Mouse (Mus musculus): Measurements from ENCODE around the gene Mtmr3. TPM values are rescaled to one million over a fixed set of nuclear protein-coding genes. Genes with fewer than 3 reads are reported as not detected.
A peak's percentile ranks its signal among the peaks of the same experiment; 100 is the strongest.

Gene Mtmr3
- polyA plus RNA-seq, 3 experiments from 2014 or later: 15.1 to 34.1 (median 32.3) TPM

DNA sequence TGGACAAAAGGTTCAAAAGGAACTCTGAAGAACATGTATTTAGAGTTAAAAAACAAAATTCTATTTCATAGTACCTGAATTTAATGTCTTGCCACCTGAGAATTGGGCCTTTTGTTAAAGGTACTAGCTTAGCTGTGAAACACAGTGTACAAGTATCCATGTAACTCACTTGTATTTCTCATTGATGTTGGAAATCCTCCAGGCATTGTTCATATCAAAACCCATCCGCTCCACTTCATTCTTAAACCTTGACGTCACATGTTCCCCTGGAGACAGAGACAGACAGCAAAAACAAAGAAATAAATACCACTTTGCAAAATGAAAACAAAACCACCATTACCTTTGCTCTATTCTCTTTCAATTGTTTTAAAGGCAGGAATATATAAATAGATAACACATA, 87.2 kb downstream of the Mtmr3 start:
- ATAC-seq: peak; percentile 51

DNA sequence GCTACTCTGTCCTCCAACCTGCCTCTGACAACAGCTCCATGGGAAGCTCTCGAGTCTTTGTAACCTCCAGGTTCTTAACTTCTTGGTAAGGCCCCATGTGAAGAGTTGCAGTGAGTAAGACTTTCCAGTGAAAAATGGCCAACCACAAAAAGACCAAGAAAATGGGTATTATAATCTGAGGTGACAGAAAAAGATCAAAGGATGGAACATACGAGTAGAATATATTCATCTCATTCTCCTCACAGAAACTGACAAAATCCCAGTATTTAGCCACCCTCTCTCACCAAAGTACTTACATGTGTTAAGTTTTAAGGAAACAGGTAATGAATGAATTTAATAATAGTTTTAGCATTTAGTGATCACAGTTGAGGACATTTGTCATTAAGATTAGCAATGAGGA, 88.2 kb downstream of the Mtmr3 start:
- peak; percentile 64 for ATAC-seq

DNA sequence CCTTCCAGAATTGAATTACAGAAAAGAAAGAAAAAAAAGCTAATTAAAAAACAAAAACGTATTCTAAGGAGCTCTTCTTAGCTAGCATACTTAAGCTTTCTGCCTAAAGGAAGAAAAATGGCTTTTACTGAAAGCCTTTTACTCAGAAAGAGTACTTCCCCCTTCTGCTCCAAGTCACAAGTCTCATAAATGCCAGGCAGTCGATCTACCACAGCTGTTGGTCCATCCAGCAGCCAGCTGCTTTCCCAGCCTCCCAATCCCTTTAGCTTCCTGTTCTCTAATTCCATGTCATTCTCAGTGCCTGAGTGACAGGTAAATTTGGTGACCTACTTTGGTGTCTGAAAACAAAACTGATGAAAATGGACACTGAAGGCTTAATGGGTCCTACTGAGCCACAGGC, 92.5 kb downstream of the Mtmr3 start:
- ATAC-seq: no peak

DNA sequence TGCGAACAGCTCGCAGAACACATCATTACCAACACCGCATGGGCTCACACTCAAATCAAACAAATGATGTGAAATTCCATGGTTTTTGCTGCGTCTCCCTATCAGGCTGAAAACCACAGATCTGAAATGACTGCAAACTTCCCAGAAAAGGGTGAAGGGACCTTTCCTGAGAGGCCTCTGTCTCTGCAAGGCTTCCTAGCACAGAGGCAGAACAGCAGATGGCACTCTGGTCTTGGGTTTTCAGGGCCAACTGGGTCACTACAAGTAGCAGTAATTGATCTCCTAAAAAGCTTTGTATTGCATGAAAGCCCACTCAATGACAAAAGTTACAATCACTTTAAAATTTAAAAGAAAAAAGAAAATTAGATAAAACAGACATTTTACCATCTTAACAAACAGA, 93.8 kb downstream of the Mtmr3 start:
- no peak for ATAC-seq

DNA sequence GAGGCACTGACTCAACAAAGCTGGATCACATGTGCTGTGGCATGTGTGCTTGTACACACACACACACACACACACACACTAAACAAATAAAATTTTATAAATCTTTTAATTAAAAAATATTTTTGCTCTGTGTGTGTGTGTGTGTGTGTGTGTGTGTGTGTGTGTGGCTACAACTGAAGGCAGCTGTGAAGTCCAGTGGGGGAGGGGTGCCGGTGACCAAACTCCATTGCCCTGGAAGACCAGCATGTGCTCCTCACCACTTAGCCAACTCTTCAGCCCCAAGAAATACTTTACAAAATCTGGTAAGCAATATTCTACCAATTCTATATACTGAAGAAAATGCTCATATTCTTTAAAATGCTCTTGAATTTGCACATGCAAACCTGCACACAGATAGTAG, 94.4 kb downstream of the Mtmr3 start:
- no peak for ATAC-seq

DNA sequence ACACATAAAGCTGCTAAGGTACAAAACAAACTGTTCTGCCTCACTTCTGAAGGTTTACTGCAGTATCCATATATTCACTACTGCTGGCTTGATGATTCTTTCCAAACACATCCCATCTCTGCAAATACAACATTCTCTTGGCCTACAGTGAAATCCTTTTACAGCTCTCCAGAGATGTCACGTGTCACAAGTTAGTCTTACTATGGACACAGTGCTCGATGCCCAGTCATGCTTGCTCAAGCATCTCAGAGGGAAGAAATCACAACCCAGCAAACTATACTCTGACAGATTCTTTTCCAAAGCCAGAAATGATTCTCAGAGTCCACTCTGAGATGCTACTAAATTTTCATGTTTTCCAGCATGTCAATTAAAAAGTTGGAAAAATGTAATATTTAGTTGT, 95.2 kb downstream of the Mtmr3 start:
- no peak for ATAC-seq

DNA sequence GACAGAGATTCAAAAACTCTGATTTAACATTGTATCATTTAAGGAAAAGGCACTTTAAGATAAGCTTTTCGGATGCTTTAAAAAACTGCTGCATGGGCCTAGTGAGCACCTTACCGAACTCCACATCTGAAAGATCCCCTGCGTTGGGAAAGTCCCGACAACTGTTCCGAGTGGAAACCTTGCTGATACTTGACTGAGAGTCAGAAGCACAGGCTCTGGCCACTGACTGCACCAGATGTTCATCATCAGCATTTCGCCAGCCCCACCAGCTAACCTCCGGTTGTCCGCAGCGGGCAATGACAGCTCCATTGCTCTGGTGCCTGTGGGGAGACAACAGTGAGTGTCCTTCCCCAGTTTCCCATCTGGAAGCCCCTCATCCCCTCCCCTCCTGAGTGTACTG, 95.9 kb downstream of the Mtmr3 start:
- no peak for ATAC-seq

DNA sequence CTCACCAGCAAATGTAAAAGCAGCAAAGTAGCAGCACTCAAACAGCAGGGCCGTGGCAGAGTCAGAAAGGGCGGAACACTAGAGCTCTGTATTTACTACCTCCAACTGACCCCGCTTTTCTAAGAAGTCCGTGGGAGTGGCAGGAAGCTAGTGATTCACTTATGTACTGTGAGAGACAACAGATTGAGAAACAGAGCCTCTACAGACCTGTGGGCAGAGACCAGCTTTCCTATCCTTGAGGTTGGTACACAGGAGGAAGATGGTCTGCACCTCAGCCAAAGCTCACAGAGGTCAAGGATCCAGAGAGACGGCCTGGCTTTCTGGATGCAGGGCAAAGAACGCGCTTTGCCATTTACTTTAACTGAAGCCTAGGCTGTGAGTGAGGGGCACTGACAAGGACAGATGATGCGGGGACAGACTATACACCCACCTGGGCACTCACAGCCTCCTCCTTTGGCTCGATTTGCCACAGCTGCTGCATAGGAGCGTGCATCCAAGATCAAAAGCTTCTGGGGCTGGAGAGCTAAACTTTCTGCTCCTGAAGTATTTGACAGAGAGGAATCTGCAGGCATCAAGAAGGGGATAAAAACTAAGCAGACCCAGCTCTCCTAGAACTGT, 97.1 kb downstream of the Mtmr3 start:
- peak; percentile 87 for ATAC-seq

DNA sequence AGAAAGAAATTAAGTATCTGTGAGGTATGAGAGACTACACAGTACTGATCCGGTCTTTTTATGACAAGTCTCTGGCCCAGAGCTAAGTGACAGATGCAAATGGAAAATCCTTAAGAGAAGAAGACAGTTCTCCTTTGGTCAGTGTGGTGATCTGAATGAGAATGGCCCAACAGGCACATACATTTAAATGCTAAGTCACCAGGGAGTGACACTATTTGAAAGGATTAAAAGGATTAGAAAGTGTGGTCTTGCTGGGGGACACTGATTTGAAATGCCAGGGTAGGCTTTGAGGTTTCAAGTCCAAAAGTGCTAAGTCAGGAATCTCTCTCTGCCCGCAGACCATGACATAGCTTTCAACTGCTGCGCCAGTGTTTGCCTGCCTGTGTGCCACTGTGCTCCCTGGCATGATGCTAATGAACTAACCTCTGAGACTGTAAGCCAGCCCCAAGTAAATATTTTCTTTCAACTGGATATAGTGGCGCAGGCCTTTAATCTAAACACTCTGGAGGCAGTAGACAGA, 99.6 kb downstream of the Mtmr3 start:
- ATAC-seq: no peak

DNA sequence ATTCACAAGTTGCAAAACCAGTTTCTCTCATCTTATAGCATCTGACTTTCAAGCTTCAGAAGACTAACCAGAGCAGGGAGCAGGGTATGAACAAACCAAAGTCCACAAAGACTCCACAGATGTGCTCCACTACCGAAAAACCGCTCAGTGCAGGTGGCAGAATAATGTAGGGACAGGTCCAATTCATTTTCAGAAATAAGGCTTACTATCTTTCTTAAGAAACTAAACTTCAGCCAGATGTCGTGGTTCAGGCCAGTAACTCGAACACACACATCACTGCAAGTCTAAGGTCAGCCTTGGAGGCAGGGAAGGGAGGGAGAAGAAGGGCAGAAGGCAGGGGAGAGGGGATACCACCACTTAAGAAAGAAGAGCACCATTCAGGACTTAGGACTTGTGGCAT, 105.5 kb downstream of the Mtmr3 start:
- ATAC-seq: no peak

DNA sequence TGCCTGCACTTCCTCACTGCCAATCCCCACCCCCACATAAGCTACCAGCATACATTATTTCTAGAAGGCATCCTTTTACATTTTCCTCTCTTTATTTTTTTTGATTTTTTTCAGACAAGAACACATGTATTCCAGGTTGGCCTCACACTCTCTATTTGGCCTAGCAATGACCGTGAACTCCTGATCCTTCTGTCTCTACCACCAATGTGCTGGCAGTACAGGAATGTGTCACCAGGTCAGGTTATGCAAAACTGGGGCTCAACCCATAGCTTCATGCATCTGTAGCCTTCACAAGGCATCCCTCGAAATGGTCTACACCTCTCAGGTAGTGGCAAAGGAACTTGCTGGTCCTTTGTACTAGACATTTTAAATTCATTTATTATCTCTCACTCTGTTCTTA, 105.9 kb downstream of the Mtmr3 start:
- no peak for ATAC-seq

DNA sequence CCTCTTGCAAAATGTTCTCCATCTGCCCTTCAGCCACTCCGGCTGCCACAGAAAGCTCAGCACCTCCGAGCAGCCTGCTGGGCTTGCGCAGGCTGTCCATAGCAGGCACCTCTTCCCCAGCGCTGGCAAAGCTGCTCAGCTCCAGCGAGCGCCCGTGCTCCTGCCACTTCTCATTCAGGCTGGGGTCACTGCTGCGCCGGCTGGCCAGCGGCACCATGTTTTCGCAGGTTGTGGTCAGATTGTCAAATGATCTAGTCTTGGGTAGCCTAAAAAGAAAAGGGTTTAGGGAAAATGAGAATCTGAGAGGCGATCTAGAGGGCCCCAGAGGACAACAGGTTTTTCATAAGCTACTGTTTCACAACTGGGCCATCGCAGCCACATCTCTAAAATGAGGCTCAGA, 106.3 kb downstream of the Mtmr3 start:
- ATAC-seq: no peak

DNA sequence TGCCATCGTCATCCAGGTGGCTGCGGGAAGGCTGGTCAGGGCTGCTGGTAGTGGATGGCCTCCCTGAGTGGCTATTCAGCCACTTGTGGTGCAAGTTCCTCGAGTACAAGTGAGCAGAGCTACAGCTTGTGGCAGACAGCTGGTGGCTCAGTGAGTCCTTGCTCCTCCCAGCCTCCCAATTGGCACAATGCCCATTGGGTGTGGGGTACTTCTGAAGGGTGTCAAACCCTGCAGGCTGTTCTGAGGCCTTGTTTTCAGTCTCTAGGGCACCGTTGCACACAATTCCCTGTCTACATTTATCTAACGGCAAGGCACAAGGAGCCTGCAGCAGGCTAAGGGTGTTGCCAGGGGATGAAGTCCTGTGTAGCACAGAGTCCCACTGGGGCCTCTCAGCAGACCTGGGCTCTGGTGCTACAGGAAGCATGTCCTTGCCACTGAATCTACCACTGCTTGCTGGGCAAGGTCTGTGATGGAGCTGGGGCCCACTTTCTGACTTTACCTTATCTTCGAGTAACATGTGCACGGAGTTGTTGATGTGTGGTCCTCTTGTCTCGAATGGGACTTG, 107.2 kb downstream of the Mtmr3 start:
- no peak for ATAC-seq

DNA sequence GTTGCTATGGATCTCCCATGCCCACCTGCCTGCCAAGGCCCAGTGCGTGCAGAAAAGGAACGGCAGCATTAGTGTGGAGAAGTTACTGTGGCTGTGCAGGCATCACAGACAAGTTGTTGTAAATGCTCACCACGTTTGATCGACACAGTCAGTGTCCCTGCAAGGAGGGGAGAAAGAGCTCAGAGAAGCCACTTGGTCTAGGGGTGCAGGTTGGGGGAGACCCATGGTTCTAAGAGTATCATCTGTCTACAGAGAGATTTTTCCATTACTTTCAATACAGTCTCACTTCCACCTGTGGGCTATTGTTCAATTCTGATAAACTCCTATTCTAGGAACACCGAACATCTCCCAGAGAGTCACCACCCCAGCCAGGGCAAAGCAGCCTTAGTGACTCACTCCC, 110.1 kb downstream of the Mtmr3 start:
- no peak for ATAC-seq

DNA sequence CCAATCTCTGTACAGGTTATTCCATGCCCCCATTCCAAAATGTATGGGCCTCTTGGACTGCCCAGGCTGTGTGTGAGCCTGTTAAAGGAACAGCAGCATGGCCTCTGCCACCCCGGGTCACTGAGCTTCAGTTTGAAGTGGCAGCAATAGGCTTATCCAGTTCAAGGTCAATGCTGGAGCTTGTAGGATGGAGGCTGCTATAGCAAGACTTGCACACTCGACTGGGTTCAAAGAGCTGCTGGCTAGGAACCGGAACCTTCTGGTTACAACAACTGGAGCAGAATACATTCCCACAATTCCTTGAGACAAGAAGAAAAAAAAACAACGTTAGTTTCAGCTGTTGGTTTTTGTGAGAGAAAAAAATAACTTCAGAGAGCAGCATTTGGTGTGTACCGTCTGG, 112.0 kb downstream of the Mtmr3 start:
- ATAC-seq: no peak

DNA sequence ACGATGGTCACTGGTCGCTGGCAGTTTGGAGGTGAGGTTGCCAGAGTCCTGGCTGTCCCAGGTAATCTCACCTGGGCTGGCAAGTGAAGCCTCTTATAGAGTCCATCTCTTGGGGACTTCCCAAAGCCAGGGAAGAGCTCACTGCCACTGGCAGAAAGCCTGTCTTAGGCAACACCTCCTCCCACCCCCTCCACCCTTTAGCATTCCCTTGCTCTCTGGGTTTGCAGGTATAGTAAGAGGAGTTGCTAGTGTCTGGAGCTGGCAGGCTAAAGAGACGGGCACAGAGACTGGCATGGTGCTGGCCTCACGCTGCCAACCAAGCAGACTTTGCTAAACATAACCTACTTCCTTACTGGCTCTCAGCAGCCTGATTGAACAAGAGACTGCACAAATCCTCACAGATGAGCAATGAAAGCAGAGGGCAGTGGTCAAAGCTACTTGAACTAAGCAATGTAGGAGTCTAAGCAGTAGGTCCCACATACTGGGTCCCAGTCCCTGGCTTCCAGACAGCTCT, 118.4 kb downstream of the Mtmr3 start:
- ATAC-seq: no peak

DNA sequence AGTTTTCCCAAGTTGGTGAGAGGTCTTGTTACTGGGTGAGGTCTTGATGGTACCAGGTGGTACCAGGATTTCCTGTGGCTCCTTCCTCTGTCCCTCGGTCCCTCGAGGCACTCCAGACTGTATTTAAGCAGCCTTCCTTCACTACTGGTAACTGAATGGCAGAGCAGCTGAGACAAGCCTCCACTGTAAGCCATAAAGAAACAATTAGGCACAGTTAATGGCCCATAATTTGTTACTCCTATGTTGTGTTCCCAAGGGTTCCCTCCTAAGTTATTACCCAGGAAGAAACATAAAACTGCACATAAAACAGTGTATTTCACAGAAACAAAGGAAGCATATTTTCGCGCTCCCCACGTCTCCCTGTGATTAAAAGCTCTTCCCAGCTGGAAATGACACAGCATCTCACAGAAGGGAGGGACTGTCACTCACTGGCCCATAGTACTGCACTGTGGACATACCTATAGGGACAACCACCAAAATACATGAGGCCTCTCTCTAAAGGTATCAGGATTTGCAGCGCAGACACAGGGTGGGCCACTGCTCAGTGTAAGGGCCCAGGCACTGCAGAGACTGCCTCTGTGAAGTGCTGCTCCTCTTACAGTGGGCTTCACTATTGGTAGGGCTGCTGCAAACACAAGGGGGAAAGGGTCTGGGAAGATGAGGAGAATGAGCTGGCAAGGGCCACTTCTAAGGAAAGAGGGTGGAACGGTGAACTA, 122.0 kb downstream of the Mtmr3 start:
- ATAC-seq: no peak

DNA sequence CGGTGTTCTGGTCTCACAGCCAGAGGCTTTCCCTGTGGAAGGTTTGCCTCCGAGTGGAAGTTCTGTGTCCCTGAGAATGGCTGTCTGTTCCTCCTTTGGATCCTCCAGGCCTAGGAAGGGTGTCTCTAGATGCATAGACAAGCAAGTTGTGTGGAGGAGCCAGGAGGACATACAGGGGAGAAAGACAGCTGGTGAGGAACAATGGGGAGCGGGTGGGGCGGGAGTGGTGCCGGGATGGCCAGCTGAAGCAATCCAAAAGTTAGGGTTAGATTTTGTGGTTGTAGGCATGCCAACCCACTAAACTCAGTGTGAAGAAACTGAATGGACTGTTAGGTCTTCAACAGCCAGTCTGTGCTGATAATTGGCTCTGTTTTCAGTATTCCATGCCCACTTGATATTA, 122.9 kb downstream of the Mtmr3 start:
- no peak for ATAC-seq

DNA sequence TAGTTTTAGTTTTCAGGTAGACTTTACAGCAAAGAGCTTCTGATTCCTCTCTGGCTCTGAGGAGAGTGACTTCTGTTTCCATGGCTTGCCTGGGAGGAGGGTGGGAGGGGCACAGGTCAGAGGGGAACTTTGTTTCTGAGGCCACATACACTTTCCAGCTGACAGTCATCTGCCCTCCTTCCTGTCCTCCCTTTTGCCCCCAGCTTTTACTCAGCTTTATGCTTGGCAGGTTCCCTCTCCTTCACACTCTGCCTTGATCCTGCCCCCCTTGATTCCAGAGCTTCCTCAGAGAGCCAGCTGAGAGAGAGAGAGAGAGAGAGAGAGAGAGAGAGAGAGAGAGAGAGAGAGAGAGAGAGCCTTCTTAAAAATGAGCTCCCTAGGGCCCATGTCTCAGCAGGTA, 123.4 kb downstream of the Mtmr3 start:
- ATAC-seq: no peak

DNA sequence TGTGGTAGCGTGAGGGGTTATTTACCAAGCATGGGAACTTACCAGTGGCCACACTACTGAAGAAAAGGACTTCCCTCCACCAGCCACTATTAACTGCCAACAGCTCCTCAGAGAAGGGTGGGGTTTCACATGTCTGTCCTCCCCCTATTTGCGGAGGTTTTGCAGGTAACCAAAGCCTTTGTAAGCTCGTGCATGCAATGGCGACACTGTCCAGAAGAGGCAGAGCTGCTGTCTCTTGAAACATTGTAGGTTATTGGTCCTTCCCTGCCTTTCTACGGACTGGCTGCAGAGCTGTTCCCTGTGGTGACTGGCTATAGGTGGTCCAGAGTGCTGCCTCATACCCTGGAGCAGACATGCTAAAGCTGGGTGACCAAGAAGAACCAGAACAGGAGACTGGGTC, 125.6 kb downstream of the Mtmr3 start:
- ATAC-seq: no peak

DNA sequence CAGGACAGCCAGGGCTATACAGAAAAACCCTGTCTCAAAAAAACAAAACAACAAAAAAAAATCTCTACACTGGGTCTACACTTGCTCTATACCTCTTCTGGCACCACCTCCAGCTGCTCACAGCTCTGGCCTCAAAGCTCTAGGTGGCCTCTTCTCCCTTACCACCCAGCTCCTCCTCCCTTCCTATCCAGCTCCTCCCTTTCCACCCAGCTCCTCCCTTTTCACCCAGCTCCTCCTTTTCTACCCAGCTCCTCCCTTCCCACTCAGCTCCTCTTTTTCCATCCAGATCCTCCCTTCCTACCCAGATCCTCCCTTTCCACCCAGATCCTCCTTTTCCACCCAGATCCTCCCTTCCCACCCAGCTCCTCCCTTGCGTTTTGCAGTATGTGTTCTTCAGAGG, 127.2 kb downstream of the Mtmr3 start:
- ATAC-seq: no peak

DNA sequence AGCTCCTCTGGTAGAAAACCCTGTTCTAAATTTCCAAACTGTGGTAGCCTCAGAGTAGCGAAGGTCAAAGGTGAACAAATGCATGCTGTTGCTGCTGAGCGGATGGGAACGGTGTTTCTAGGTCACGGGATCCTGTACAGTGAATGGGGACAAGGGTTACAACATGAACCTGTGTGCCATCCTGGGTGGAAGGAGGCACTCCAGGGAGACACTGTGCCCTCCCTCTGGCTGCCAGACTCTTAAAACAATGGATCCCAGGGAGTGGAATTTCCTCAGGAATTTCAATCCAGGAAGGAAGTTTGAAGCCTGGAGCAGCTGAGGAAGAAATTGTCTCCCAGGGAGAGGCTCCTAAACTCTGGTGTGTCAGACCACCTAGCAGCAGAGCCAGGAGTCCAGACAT, 128.5 kb downstream of the Mtmr3 start:
- no peak for ATAC-seq

DNA sequence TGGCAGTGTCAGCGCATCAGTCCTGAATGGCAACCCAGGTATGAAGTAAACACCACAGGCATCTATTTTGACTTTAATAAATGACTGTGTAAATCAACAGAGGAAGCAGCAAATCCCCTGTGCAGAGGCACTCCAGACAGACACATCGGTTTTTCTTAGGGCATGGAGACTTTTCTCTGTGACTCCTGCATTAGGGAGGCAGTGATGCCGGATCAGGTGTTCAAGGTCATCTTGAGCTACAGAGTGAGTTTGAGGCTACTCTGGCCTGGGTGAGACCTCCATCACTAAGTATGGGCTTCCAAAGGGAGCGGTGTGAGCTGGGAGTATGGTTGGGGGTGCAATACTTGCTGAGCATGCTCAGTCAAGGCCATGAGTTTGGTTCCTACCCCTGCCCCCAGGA, 130.0 kb downstream of the Mtmr3 start:
- ATAC-seq: no peak

DNA sequence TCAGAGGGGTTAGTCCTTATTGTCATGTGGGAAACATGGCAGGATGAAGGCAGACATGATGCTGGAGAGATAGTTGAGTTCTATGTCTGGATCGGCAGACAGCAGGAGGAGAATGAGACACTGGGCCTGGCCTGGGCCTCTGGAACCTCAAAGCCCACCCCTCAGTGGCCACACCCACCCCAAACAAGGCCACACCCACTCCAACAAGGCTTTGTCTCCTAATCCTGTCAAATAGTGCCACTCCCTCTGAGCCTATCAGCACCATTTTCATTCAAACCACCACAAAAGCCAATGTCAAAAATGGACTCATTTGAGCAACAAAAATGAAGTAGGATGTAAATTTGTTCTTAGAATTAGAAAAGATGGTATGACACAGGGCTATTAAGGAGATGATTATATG, 130.5 kb downstream of the Mtmr3 start:
- no peak for ATAC-seq

Data from inflammation-experienced regulatory T-cells, adult 6 months (primary cell).